Mouse (Mus musculus) ES-Bruce4 (cell line): ENCODE data around the gene Gm5862. TPM values are rescaled to one million over a fixed set of nuclear protein-coding genes. Genes with fewer than 3 reads are reported as not detected.
"Not testable (repeated sequence)": the region's sequence is repeated elsewhere in the genome, so short reads cannot be mapped to it uniquely, and the experiment has no call there.

Experiments
- H3K27ac ChIP-seq: 2 replicates; pipeline ENCODE4 v1.5.1; 2012; ENCODE audit warnings: low read length, inconsistent platforms; ENCODE audit not compliant: insufficient read depth
- H3K27me3 ChIP-seq: 2 replicates; pipeline ENCODE4 v1.6.1; 2012; ENCODE audit warnings: mild to moderate bottlenecking, low read length, inconsistent platforms; ENCODE audit not compliant: control insufficient read depth, poor library complexity, insufficient read depth, severe bottlenecking
- H3K36me3 ChIP-seq: 2 replicates; pipeline ENCODE4 v1.6.1; 2012; ENCODE audit warnings: inconsistent platforms, mild to moderate bottlenecking, low read length, moderate library complexity; ENCODE audit not compliant: control insufficient read depth, poor library complexity, insufficient read depth, severe bottlenecking
- H3K4me1 ChIP-seq: one replicate; pipeline ENCODE4 v1.8.1; 2011; ENCODE audit warnings: low read length; ENCODE audit not compliant: control insufficient read depth, insufficient read depth
- H3K4me3 ChIP-seq: 2 replicates; pipeline ENCODE4 v1.5.1; 2011; ENCODE audit warnings: low read depth, mild to moderate bottlenecking, low read length
- H3K9ac ChIP-seq: 2 replicates; pipeline ENCODE4 v1.6.1; 2012; ENCODE audit warnings: low read depth, mild to moderate bottlenecking, inconsistent platforms; ENCODE audit not compliant: poor library complexity, severe bottlenecking
- H3K9me3 ChIP-seq: replicated peaks from 2 replicates; pipeline ENCODE4 v1.6.1; 2012; ENCODE audit warnings: mild to moderate bottlenecking, low read length, inconsistent platforms; ENCODE audit not compliant: control insufficient read depth, poor library complexity, insufficient read depth, severe bottlenecking
- CTCF ChIP-seq: IDR thresholded peaks from one replicate; pipeline ENCODE4 v1.8.1; 2011; ENCODE audit warnings: low read depth, low read length
- EP300 ChIP-seq: IDR thresholded peaks from 2 replicates; pipeline ENCODE4 v1.6.1; 2011; ENCODE audit warnings: low read depth, low read length; ENCODE audit not compliant: insufficient read depth
- polyA plus RNA-seq: library from polyadenylated mRNA; stranded (reverse); fragments of >200 nt; gene quantifications from 2 replicates; pipeline ENCODE4 v1.2.4, GENCODE M21; 2011; ENCODE audit warnings: low read depth; ENCODE audit not compliant: missing spikeins, insufficient read depth, insufficient read length

Gm5862 gene
- polyA plus RNA-seq = not detected in 2 replicates

DNA sequence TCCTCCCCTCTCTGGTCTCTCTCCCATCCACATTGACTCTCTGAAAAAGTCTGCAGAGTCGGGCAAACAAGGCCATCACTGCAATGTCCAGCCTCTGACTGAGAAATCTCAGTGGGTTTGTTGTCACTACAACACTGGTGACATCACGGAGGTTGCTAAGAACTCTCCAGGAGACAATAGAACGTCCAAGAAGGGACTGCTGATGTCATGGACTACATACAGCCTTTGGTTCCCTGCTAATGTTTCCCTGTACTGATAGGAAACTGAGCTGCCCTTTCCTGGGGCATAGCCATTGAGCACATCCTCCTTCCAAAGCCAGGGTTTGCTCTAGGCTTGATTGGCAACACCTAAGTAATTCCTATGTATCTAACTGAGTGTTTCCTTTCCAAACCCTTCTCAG lies at the start of gene Gm5862:
Gene Gm5862 (minus strand): TSS at position 101 of the 400 bp plus-strand sequence.
- not testable (repeated sequence) for H3K4me3 ChIP-seq

DNA sequence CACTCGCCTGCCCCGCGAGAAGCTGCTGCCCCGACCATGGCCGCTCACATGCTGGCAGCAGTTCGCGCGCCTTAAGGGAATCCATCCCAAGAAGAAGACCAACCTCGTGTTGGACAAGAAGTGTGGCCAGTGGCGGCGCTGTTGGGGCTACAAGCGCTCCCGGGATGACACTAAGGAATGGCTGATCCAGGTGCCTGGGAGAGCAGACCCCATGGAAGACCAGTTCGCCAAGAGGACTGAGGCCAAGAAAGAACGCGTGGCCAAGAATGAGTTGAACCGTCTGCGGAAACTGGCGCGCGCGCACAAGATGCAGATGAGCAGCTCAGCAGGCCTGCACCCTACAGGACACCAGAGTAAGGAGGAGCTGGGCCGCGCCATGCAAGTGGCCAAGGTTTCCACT lies 48.0 kb upstream of the Gm5862 start:
- no peaks in the 10 kb centered on the region for H3K9me3 ChIP-seq
- peak; percentile 37 for TF ChIP-seq CTCF
- no peak for TF ChIP-seq EP300
- peak overlapping the region; percentile 10; the same call in 1 of the 2 replicates for H3K4me3 ChIP-seq
- H3K27me3 ChIP-seq = no peaks in the 10 kb centered on the region
- no peak overlapping the region for H3K9ac ChIP-seq
- no peaks in the 10 kb centered on the region for H3K4me1 ChIP-seq
- no peak overlapping the region for H3K27ac ChIP-seq
- H3K36me3 ChIP-seq = no peaks in the 10 kb centered on the region

More for the DNA sequence above, at the start of gene Gm5862:
- H3K27ac ChIP-seq, H3K27me3 ChIP-seq, H3K4me1 ChIP-seq, H3K9ac ChIP-seq, H3K36me3 ChIP-seq, H3K9me3 ChIP-seq: not testable (repeated sequence)

DNA sequence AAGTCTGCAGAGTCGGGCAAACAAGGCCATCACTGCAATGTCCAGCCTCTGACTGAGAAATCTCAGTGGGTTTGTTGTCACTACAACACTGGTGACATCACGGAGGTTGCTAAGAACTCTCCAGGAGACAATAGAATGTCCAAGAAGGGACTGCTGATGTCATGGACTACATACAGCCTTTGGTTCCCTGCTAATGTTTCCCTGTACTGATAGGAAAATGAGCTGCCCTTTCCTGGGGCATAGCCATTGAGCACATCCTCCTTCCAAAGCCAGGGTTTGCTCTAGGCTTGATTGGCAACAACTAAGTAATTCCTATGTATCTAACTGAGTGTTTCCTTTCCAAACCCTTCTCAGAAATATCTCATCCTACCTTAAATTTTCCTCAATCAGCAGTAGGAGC lies 35.8 kb upstream of the Gm5862 start, which contains the start of gene Gm7347:
Gene Gm7347 (minus strand): TSS at position 101 of the 400 bp plus-strand sequence.
- H3K9me3 ChIP-seq, H3K27me3 ChIP-seq, H3K27ac ChIP-seq, H3K36me3 ChIP-seq, H3K9ac ChIP-seq, H3K4me3 ChIP-seq, H3K4me1 ChIP-seq: not testable (repeated sequence)

DNA sequence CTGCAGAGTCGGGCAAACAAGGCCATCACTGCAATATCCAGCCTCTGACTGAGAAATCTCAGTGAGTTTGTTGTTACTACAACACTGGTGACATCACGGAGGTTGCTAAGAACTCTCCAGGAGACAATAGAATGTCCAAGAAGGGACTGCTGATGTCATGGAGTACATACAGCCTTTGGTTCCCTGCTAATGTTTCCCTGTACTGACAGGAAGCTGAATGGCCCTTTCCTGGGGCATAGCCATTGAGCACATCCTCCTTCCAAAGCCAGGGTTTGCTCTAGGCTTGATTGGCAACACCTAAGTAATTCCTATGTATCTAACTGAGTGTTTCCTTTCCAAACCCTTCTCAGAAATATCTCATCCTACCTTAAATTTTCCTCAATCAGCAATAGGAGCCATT lies 16.7 kb upstream of the Gm5862 start, which contains the start of gene Speer4a:
Gene Speer4a (minus strand): TSS at position 101 of the 400 bp plus-strand sequence.
- H3K4me3 ChIP-seq, H3K27ac ChIP-seq, H3K27me3 ChIP-seq, H3K4me1 ChIP-seq, H3K36me3 ChIP-seq, H3K9ac ChIP-seq, H3K9me3 ChIP-seq: not testable (repeated sequence)

DNA sequence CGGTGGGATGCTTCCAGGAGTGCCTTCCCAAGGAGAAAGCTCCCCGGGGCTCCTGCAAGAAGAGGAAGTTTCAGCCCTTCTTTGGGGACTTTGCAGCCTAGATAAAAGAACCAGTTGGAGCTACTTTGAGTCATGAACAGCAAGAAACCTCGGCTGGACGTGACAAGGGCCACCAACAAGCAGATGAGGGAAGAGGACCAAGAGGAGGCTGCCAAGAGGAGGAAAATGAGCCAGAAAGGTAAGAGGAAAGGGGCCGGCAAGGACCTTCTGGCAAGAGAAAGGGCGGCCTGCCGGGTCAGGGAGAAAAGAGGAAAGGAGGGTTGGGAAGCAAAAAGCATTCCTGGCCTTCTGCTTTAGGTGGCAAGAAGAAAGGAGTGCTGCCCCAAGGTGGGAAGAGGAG lies 15.0 kb downstream of the Gm5862 start:
- not testable (repeated sequence) for H3K9me3 ChIP-seq, H3K4me3 ChIP-seq

DNA sequence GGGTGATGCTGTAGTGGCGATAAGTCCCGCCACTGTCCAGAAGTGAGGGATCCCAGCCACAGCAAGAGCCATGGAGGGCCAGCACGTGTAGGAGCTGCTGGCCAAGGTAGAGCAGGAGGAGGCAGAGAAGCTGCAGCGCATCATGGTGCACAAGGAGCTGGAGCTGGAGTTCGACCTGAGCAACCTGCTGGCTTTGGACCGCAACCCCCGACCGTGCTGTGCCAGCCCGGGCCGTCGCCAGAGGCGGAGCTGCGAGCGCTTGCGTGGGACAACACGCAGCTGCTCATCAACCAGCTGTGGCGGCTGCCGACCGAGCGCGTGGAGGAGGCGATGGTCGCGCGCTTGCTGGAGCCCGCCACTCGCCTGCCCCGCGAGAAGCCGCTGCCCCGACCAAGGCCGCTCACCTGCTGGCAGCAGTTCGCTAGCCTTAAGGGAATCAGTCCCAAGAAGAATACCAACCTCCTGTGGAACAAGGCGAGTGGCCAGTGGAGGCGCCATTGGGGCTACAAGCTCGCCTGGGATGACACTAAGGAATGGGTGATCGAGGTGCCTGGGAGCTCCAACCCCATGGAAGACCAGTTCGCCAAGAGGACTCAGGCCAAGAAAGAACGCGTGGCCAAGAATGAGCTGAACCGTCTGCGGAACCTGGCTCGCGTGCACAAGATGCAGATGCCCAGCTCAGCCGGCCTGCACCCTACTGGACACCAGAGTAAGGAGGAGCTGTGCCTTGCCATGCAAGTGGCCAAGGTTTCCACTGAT lies 15.6 kb downstream of the Gm5862 start:
- peak overlapping the region; percentile 11 for H3K4me3 ChIP-seq
- not testable (repeated sequence) for H3K9me3 ChIP-seq, H3K9ac ChIP-seq, H3K27me3 ChIP-seq, H3K36me3 ChIP-seq, H3K27ac ChIP-seq, H3K4me1 ChIP-seq
- peak; percentile 14 for TF ChIP-seq CTCF

More for the DNA sequence above, 15.0 kb downstream of the Gm5862 start:
- not testable (repeated sequence) for H3K27ac ChIP-seq, H3K4me1 ChIP-seq, H3K27me3 ChIP-seq, H3K9ac ChIP-seq, H3K36me3 ChIP-seq

DNA sequence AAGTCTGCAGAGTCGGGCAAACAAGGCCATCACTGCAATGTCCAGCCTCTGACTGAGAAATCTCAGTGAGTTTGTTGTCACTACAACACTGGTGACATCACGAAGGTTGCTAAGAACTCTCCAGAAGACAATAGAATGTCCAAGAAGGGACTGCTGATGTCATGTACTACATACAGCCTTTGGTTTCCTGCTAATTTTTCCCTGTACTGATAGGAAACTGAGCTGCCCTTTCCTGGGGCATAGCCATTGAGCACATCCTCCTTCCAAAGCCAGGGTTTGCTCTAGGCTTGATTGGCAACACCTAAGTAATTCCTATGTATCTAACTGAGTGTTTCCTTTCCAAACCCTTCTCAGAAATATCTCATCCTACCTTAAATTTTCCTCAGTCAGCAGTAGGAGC lies 18.0 kb downstream of the Gm5862 start, which contains the start of gene Gm1979:
Gene Gm1979 (minus strand): TSS at position 101 of the 400 bp plus-strand sequence.
- not testable (repeated sequence) for H3K9ac ChIP-seq, H3K9me3 ChIP-seq, H3K27ac ChIP-seq, H3K4me3 ChIP-seq, H3K36me3 ChIP-seq, H3K4me1 ChIP-seq, H3K27me3 ChIP-seq

DNA sequence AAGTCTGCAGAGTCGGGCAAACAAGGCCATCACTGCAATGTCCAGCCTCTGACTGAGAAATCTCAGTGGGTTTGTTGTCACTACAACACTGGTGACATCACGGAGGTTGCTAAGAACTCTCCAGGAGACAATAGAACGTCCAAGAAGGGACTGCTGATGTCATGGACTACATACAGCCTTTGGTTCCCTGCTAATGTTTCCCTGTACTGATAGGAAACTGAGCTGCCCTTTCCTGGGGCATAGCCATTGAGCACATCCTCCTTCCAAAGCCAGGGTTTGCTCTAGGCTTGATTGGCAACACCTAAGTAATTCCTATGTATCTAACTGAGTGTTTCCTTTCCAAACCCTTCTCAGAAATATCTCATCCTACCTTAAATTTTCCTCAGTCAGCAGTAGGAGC lies 34.2 kb downstream of the Gm5862 start, which contains the start of gene Gm21698:
Gene Gm21698 (minus strand): TSS at position 101 of the 400 bp plus-strand sequence.
- H3K27ac ChIP-seq, H3K4me3 ChIP-seq, H3K36me3 ChIP-seq, H3K9me3 ChIP-seq, H3K4me1 ChIP-seq, H3K27me3 ChIP-seq, H3K9ac ChIP-seq: not testable (repeated sequence)

DNA sequence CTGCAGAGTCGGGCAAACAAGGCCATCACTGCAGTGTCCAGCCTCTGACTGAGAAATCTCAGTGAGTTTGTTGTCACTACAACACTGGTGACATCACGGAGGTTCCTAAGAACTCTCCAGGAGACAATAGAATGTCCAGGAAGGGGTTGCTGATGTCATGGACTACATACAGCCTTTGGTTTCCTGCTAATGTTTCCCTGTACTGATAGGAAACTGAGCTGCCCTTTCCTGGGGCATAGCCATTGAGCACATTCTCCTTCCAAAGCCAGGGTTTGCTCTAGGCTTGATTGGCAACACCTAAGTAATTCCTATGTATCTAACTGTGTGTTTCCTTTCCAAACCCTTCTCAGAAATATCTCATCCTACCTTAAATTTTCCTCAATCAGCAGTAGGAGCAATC lies 50.2 kb downstream of the Gm5862 start, which contains the start of gene Gm21680:
Gene Gm21680 (minus strand): TSS at position 101 of the 400 bp plus-strand sequence.
- H3K4me1 ChIP-seq, H3K4me3 ChIP-seq, H3K9ac ChIP-seq, H3K27ac ChIP-seq, H3K9me3 ChIP-seq, H3K27me3 ChIP-seq, H3K36me3 ChIP-seq: not testable (repeated sequence)
